Mouse (Mus musculus) effector memory CD4-positive, alpha-beta T cell, adult 5 months (primary cell): ENCODE results near the gene Prl3d1. TPM values are rescaled to one million over a fixed set of nuclear protein-coding genes. Genes with fewer than 3 reads are reported as not detected.

ENCODE experiments used
- polyA plus RNA-seq: library from polyadenylated mRNA; unstranded; fragments of 100-300 nt; shearing (Covaris generic); gene quantifications from one replicate; pipeline ENCODE4 v1.2.1, GENCODE M21; 2017

The Prl3d1 gene
- not detected for polyA plus RNA-seq

DNA sequence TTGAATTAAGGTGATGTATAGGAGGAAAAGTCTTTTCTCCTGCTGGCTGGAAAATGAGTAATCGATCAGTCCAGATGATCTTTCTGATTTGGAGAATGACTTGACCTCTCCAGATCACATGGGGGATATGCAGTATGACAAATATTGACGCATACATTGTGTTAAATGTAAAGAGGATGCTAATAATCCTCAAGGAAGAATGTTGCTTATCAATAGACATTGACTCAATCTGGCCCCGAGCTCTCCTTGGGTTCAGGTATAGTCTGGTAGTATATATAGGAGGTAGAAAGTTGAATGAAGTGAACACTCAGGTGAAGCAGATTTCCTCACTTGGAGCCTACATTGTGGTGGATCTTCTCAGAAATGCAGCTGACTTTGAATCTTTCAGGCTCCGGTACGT lies at the start of gene Prl3d1:
Gene Prl3d1, plus strand, starts transcription at position 301 of the 400 bp plus-strand sequence.

DNA sequence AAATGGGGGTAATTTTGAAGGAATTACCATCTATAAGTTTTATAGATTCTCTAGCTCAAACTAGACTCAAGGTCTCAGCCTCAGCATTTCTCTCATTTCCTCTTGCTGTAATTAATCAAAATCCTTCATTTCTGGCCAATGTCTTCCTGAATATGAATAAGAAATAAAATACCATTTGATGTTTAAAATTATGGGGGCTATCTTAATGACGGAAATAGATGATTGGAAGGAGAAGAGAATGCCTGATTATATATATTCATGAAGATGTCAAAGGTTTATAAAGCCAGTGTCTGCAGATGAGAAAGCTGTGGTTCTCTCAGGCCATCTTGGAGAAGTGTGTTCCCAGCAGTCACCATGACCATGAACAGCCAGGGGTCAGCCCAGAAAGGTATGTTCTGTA lies 36.7 kb upstream of the Prl3d1 start, which contains the start of gene Prl:
Gene Prl, plus strand, starts transcription at position 301 of the 400 bp plus-strand sequence.

DNA sequence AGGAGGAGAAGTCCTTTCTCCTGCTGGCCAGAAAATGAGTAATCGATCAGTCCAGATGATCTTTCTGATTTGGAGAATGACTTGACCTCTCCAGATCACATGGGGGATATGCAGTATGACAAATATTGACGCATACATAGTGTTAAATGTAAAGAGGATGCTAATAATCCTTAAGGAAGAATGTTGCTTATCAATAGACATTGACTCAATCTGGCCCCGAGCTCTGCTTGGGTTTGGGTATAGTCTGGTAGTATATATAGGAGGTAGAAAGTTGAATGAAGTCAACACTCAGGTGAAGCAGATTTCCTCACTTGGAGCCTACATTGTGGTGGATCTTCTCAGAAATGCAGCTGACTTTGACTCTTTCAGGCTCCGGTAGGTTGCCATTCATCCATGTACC lies 27.4 kb downstream of the Prl3d1 start, which contains the start of gene Prl3d2:
Gene Prl3d2, plus strand, starts transcription at position 301 of the 400 bp plus-strand sequence.

Other genes with a start within 250 kb of the Prl3d1 start
- gene Prl, start 36.6 kb upstream of the Prl3d1 start, polyA plus RNA-seq, result not detected
- not detected for gene Prl3d2, start 27.5 kb downstream of the Prl3d1 start, polyA plus RNA-seq
- not detected for gene Prl3d3, start 62.6 kb downstream of the Prl3d1 start, polyA plus RNA-seq
- not detected for gene Prl3c1, start 102.5 kb downstream of the Prl3d1 start, polyA plus RNA-seq
- gene Prl3b1, start 147.7 kb downstream of the Prl3d1 start, polyA plus RNA-seq, result not detected
- gene Prl3a1, start 165.2 kb downstream of the Prl3d1 start, polyA plus RNA-seq, result not detected
- not detected for gene Prl6a1, start 218.4 kb downstream of the Prl3d1 start, polyA plus RNA-seq